Mouse (Mus musculus): ENCODE results near the gene Ces2e.
"Not testable (repeated sequence)": the region's sequence is repeated elsewhere in the genome, so short reads cannot be mapped to it uniquely, and the experiment has no call there.

Ces2e gene

DNA sequence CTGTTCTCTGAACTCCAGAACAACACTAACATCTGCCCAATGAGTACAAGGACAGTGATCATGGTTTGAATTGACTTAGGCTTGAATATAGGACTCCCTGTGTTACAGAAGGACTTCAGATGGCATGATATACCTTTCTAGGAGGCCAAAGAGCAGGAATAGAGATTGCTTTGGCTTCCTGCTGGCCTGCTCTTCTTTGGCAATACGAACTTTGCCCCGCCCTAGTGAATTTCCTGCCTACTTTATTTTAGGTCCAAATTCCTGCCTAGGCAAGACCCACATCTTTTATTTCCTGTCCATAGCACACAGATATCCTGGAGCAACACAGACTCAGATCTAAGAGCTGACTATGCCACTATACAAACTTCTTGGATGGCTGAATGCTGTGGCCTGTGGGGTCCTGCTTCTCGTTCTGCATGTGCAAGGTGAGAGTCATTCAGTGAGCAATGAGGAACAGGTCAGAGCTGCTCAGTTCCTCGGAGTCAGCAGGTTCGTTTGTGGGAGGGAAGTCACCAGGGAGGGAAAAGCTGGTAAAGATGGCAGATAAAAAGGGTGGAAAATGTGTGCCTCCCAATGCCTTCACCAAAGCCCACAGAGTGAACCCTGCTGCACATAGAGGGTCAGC, at the start of gene Ces2e:
TSS of gene Ces2e (plus strand) at position 289 of the 625 bp plus-strand sequence.
- no peak for DNase-seq (ENCODE audit: low read depth, low spot score)

DNA sequence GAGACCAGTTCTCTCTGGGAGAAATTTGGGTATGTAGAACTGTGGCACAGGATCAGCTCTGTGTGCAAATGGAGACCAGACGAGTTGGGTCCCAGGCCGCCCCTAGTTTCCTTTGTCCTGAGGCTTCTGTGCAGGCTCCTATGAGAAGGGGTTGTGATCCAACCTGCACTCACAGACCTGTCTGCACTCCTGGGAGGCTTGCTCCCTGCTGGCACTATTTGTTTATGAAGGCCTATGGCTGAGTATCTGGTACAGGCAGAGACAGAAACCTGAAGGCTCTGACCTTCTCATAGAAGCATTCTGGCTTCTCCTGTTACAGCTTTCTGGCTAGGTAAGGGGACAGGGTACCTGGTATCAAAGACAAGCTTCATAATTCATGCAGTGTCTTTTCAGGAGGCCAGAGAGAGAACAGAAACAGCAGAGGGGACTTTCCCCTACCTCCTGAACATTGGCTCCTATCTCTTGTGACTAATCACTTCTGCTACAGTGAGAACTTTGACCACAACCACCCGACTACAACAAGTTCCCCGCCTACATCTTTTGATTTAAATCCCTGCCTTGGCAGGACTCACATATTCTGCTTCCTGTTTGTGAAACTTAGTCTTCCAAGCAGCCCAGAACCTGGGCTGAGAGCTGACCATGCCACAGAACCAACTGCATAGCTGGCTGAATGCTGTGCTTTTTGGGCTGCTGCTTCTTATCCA, 39.7 kb upstream of the Ces2e start:
- DNase-seq (ENCODE audit: low read depth, low spot score): not testable (repeated sequence)

- DNase-seq (ENCODE audit: low read depth, low spot score): no peak
Observed at GRCm38 (mm10) chr8:104901746-104902145, 24.3 kb upstream of the Ces2e start.

DNA sequence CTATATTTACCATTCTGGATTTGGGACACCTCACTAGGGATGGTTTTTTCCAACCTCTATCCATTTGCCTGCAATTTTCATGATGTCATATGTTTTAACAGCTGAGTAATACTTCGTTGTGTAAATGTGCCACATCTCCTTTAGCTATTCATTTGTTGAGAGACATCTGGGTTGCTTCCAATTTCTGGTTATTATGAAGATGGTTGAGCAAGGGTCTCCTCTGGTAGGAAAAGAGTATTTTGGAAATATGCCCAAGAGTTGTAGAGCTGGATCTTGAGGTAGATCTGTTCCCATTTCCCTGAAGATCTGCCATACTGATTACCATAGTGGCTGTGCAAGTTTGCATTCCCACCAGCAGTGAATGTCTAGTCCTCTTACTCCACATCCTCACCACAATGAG, 18.9 kb upstream of the Ces2e start:
- DNase-seq (ENCODE audit: low read depth, low spot score): no peak

- not testable (repeated sequence) for DNase-seq (ENCODE audit: low read depth, low spot score)
Observed at GRCm38 (mm10) chr8:104909021-104909420, 17.0 kb upstream of the Ces2e start.

GRCm38 (mm10) chr8:104909651-104910050, 16.4 kb upstream of the Ces2e start:
- DNase-seq (ENCODE audit: low read depth, low spot score): not testable (repeated sequence)

GRCm38 (mm10) chr8:104927301-104927700, 1.2 kb downstream of the Ces2e start:
- DNase-seq (ENCODE audit: low read depth, low spot score): no peak

DNA sequence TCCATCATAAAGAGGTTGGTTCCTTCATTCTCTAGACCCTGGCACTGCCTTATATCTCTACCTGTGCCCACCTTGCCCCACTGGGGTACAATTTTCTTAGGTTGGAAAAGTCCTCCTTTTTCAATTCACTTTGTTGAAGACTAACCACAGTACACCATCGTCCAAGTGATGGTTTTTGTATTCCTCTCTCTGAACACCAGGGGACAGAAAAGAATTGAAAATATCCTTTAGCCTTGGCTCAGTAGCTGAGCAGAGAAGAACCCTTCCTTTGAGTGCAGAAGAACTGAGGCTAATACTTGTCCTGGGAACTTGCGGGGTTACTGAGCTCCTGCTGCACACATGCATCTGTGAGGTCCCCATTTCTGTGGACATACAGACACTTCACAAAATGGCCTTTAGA, 18.6 kb downstream of the Ces2e start:
- no peak for DNase-seq (ENCODE audit: low read depth, low spot score)

DNA sequence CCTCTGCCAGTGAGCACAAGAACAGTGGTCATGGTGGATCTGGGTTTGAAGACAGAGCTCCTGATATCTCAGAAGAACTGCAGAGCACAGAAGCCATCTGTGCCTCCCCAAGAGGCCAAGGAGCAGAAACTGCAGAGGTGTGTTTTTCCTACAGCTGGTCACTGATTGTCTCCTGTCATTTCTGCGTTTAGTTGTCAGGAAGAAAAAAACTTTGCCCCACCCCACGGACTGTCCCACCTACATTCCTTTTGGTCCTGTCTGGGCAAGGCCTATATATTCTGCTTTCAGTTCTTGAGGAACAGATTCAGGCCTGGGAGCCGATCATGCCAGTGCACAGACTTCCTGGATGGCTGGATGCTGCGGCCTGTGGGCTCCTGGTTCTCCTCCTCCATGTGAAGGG, 21.0 kb downstream of the Ces2e start, which contains the start of gene Ces2f:
TSS of gene Ces2f (plus strand) at position 301 of the 400 bp plus-strand sequence.
- no peak for DNase-seq (ENCODE audit: low read depth, low spot score)

GRCm38 (mm10) chr8:104949031-104949430, 23.0 kb downstream of the Ces2e start:
- DNase-seq (ENCODE audit: low read depth, low spot score): no peak

DNA sequence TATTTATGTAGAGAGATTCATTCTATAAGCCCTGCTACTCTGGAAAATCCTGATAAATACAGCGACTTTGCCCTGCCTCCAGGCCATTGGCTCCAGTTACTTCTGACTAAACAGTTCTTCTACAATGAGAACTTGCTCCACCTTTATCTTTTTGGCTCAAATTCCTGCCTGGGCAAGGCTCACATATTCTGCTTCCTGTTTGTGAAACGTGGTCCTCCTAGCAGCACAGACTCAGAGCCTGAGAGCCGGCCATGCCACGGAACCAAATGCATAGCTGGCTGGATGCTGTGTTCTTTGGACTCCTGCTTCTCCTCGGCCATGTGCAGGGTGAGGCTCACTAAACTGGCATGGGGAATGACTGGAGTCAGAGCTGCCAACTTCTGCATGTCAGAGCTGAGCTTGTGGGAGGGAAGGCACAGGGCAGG, 35.5 kb downstream of the Ces2e start, which contains the start of gene Ces2g:
TSS of gene Ces2g (plus strand) at position 182 of the 425 bp plus-strand sequence.
- no peak for DNase-seq (ENCODE audit: low read depth, low spot score)

DNA sequence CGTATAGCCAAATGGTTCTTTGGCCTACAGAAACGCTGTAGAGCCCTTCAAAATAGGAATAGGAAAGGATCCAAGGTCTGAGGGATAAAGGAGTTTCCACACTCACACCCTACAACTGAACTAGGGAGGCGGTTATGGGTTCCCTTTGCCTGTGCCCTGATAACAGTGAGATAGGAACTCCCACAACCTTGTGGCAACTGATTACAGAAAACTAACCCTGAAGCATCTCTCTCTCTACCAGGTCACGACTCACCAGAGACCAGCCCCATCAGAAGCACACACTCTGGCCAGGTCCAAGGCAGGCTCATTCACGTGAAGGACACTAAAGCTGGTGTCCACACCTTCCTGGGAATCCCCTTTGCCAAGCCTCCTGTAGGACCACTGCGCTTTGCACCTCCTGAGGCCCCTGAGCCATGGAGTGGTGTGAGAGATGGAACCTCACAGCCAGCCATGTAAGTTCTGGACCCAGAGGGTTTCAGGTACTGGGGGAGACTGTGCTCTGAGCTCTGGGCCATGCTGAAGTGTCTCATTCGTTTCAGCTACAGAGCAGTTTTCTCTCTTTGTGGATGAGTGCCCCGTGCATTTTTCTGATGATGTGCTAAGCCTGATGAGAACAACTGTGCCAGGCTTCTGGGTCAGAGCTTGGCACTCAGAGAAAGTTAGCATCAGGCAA, 36.3 kb downstream of the Ces2e start:
- DNase-seq (ENCODE audit: low read depth, low spot score): no peak

DNA sequence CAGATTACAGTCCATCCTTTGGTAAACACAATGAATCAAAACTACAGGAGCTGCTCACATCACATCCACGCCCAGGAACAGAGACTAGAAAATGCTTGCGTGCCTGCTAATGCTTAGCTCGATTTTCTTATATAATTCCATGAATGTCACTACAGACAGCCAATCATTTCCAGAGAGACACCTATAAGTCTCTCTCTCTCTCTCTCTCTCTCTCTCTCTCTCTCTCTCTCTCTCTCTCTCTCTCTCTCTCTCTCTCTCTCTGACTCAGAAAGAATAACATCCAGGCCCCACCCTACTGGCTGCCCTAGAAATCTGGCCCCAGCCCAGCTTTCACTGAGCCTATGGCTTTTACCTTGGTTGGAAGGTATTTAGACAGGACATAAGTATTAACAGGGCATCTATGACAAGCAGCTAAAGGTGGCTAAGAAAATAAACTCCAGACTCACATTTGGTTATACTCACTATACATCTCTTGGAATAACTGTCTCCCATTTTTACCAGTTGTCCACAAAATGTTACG, 37.4 kb downstream of the Ces2e start:
- no peak for DNase-seq (ENCODE audit: low read depth, low spot score)

DNA sequence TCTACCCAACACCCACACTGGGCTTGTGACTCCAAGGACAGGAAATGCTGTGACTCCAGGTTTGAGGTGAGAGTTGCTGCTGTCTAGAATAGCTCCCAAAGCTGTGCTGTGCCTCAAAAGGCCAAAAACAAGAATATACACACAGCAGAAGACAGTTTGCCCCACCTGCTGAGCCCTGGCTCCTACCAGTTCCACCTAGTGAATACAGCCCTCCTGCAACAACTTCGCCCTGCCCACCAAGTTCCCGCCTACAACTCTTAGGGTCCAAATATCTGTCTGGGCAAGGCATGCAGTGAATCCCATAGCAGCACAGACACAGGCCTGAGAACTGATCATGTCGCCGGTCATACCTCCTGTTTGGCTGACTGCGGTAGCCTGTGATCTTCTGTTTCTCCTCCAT, 58.1 kb downstream of the Ces2e start:
- no peak for DNase-seq (ENCODE audit: low read depth, low spot score)
